Mouse (Mus musculus): ENCODE measurements around the gene Colgalt2. TPM values are rescaled to one million over a fixed set of nuclear protein-coding genes. Genes with fewer than 3 reads are reported as not detected.

The Colgalt2 gene
- polyA plus RNA-seq, 1 experiment: 1.1 TPM

DNA sequence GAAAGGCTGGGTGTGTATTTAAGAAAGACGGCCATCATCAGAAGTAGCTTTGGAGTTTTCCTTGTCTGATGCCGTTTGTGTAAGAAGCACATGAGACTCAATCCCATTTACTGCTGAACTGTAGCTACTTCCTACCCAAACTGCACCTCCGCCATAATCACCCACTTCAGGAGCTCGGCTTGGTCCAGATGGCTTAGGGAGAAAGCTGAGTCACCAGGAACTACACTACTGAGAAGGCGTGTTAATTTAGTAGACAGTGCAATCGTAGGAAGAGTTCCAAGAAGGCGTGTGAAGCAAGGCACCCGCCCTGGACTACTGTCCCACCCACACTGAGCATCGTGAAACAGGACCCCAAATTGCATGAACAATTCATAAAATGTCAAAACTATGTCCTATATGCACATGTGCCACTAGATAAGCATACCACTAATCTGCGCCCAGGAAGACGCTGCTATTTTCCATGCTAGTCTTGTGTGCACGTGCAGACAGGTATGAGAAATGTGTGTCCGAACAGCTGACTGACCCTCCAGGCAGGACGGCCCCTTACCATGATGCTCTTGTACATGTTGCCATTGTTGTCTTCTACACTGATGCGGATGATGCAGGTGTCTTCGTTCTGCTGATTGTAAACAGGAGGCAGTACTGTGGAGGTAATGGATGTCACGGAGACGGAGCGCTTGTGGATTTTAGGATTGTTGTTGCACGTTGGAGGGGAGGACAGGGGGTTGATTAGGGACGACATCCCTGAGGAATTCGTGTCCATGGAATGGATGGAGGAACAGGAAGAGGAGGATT, 124.7 kb downstream of the Colgalt2 start:
- TF ChIP-seq POLR2A (IDR thresholded peaks at IDR 0.05; ENCODE audit: control insufficient read depth, extremely low read depth, insufficient read depth, low read length, poor library complexity) (no peak), CTCF (IDR thresholded peaks at IDR 0.05; ENCODE audit: borderline replicate concordance, control insufficient read depth, extremely low read depth, insufficient read depth, low read length, poor library complexity) (no peak)
- Histone ChIP-seq H3K27me3 (ENCODE audit: control insufficient read depth, insufficient read depth, low read length) (no peaks in the 10 kb centered on the region), H3K4me1 (replicated peaks; ENCODE audit: control insufficient read depth, insufficient read depth, low read length) (no peaks in the 10 kb centered on the region), H3K27ac (ENCODE audit: control insufficient read depth, insufficient read depth, low read length) (no peak overlapping the region), H3K4me3 (ENCODE audit: control insufficient read depth, insufficient read depth, low read length) (no peak overlapping the region), H3K36me3 (ENCODE audit: control insufficient read depth, insufficient read depth, low read length) (no peaks in the 10 kb centered on the region)
- 89% methylated on average over 22 of the region's 22 CpGs for WGBS
- DNase-seq: no peak

DNA sequence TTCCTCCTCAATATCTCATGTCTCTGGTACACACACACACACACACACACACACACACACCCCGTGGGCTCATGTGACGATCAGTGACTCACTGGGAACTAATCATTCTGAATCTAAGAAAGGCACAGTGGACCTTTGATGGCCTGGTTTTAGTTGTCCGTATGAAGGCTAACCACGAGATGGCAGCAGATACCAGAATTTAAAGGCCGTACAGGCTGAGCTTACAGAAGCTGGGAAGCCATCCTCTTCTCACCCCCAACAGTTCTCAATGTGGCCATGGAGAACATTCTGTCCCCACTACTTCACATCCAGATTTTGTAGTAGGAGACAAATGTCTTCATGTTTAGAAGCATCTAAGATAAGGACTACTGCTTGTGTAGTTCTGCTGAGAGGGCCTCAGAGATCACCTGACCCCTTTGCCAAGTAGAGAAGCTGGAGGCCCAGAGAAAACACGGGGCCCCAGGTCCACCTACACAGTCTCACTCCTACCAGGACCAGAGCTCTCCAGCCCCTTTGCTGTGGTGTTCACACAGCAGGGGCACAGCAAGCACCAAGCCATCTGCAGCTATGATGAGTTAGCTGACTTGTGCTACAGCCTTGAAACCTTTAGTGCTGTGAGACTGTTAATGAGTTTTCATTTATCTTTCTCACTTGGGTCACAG, 125.5 kb downstream of the Colgalt2 start:
- WGBS: 25% methylated on average over 6 of the region's 6 CpGs
- peak; percentile 73 for DNase-seq
- no peak overlapping the region for H3K27ac ChIP-seq (ENCODE audit: control insufficient read depth, insufficient read depth, low read length)
- H3K4me1 ChIP-seq (replicated peaks; ENCODE audit: control insufficient read depth, insufficient read depth, low read length): no peaks in the 10 kb centered on the region
- no peaks in the 10 kb centered on the region for H3K36me3 ChIP-seq (ENCODE audit: control insufficient read depth, insufficient read depth, low read length)
- no peaks in the 10 kb centered on the region for H3K27me3 ChIP-seq (ENCODE audit: control insufficient read depth, insufficient read depth, low read length)
- H3K4me3 ChIP-seq (ENCODE audit: control insufficient read depth, insufficient read depth, low read length): no peak overlapping the region
- TF ChIP-seq POLR2A (IDR thresholded peaks at IDR 0.05; ENCODE audit: control insufficient read depth, extremely low read depth, insufficient read depth, low read length, poor library complexity) (no peak), CTCF (IDR thresholded peaks at IDR 0.05; ENCODE audit: borderline replicate concordance, control insufficient read depth, extremely low read depth, insufficient read depth, low read length, poor library complexity) (no peak)

DNA sequence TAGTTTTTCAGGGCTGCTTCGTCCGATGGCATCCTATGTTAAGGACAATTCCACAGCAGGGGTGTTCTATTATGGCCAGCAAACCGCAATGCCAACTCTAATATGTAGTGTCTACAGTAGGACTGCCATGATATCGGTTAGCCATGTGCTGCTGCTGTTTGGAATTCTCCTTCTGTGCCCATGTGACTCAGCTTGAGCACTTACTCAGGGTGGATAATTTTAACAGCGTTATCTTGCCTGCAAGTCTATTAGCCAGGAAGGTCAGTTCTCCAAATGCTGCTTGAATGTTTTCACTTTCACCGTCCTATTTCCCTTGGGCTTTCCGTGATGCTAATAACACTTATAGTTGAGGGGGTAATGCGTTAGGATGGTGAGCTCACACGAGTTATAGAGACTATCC, 126.5 kb downstream of the Colgalt2 start:
- Histone ChIP-seq H3K4me3 (ENCODE audit: control insufficient read depth, insufficient read depth, low read length) (no peak overlapping the region), H3K27me3 (ENCODE audit: control insufficient read depth, insufficient read depth, low read length) (no peaks in the 10 kb centered on the region), H3K36me3 (ENCODE audit: control insufficient read depth, insufficient read depth, low read length) (no peaks in the 10 kb centered on the region), H3K27ac (ENCODE audit: control insufficient read depth, insufficient read depth, low read length) (no peak overlapping the region), H3K4me1 (replicated peaks; ENCODE audit: control insufficient read depth, insufficient read depth, low read length) (no peaks in the 10 kb centered on the region)
- 95% methylated on average over 9 of the region's 9 CpGs for WGBS
- DNase-seq: no peak
- TF ChIP-seq CTCF (IDR thresholded peaks at IDR 0.05; ENCODE audit: borderline replicate concordance, control insufficient read depth, extremely low read depth, insufficient read depth, low read length, poor library complexity) (no peak), POLR2A (IDR thresholded peaks at IDR 0.05; ENCODE audit: control insufficient read depth, extremely low read depth, insufficient read depth, low read length, poor library complexity) (no peak)

DNA sequence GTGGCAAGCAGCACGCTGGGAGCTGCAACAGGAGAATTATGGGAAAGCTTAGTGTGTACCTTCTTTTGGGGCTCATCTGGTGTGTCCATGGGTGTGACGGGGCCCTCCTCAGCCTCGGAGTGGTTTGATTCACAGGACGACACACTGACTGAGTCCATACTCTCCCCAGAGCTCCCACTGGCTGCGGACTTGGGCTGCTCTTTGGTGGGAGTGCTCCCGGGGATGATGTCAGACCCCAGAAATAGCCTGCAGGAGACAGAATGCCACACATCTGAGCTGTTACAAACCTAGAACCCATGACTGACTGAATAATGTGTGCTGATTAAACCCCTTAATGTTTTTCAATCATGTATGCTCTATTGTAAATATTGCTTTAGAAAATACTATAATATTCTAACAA, 128.6 kb downstream of the Colgalt2 start:
- no peak for DNase-seq
- H3K4me1 ChIP-seq (replicated peaks; ENCODE audit: control insufficient read depth, insufficient read depth, low read length): 0 out of 2 replicates have a peak, but pooled peaks cover 4% of the 10 kb centered on the region
- H3K27me3 ChIP-seq (ENCODE audit: control insufficient read depth, insufficient read depth, low read length): no peaks in the 10 kb centered on the region
- WGBS: 92% methylated on average over 6 of the region's 6 CpGs
- TF ChIP-seq POLR2A (IDR thresholded peaks at IDR 0.05; ENCODE audit: control insufficient read depth, extremely low read depth, insufficient read depth, low read length, poor library complexity) (no peak), CTCF (IDR thresholded peaks at IDR 0.05; ENCODE audit: borderline replicate concordance, control insufficient read depth, extremely low read depth, insufficient read depth, low read length, poor library complexity) (no peak)
- no peaks in the 10 kb centered on the region for H3K36me3 ChIP-seq (ENCODE audit: control insufficient read depth, insufficient read depth, low read length)
- no peak overlapping the region for H3K4me3 ChIP-seq (ENCODE audit: control insufficient read depth, insufficient read depth, low read length)
- H3K27ac ChIP-seq (ENCODE audit: control insufficient read depth, insufficient read depth, low read length): no peak overlapping the region

DNA sequence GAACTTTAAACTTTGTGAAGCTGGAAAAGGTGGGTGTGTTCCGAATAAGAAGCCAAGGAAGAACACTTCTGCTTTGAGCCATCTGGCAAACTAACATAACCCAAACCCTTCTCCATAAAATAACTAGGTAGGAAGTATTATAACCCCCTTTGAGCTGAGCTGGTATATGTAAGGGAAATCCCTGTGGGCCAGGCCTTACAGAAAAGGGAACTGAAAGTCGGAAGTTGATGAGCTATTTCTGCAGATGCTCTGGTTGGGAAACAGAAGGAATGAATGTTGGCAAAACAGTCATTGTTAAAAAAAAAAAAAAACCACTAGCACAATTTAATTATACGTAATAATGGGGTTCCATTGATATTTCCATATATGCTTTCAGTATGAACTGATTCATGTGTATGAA, 129.1 kb downstream of the Colgalt2 start:
- TF ChIP-seq POLR2A (IDR thresholded peaks at IDR 0.05; ENCODE audit: control insufficient read depth, extremely low read depth, insufficient read depth, low read length, poor library complexity): no peak
- TF ChIP-seq CTCF (IDR thresholded peaks at IDR 0.05; ENCODE audit: borderline replicate concordance, control insufficient read depth, extremely low read depth, insufficient read depth, low read length, poor library complexity): no peak
- 0 out of 2 replicates have a peak, but pooled peaks cover 4% of the 10 kb centered on the region for H3K4me1 ChIP-seq (replicated peaks; ENCODE audit: control insufficient read depth, insufficient read depth, low read length)
- H3K4me3 ChIP-seq (ENCODE audit: control insufficient read depth, insufficient read depth, low read length): no peak overlapping the region
- no peaks in the 10 kb centered on the region for H3K36me3 ChIP-seq (ENCODE audit: control insufficient read depth, insufficient read depth, low read length)
- H3K27ac ChIP-seq (ENCODE audit: control insufficient read depth, insufficient read depth, low read length): no peak overlapping the region
- no peaks in the 10 kb centered on the region for H3K27me3 ChIP-seq (ENCODE audit: control insufficient read depth, insufficient read depth, low read length)
- 60% methylated on average over 3 of the region's 3 CpGs for WGBS
- no peak for DNase-seq

DNA sequence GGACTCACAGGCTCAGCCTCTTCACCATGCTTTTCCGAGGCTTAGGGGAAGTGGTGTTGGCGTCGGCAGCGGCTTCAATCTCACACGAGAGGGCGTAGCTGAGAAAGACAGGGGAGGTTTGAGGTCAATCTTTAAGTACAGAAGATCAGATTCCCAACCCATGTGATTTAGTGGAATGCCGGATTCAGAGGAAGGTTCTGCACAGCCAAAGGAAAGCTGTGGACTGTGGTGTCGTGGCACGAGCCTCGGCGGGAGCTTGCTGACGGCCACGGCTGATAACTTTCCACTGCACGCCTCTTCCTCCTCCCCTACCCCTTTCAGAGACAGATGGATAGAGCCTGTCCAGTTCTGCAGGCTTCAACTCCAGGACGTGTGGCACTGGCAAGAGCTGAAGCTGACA, 131.9 kb downstream of the Colgalt2 start:
- H3K27me3 ChIP-seq (ENCODE audit: control insufficient read depth, insufficient read depth, low read length): no peaks in the 10 kb centered on the region
- no peak overlapping the region for H3K27ac ChIP-seq (ENCODE audit: control insufficient read depth, insufficient read depth, low read length)
- no peak overlapping the region for H3K4me3 ChIP-seq (ENCODE audit: control insufficient read depth, insufficient read depth, low read length)
- H3K4me1 ChIP-seq (replicated peaks; ENCODE audit: control insufficient read depth, insufficient read depth, low read length): 0 out of 2 replicates have a peak, but pooled peaks cover 4% of the 10 kb centered on the region
- no peak for TF ChIP-seq POLR2A (IDR thresholded peaks at IDR 0.05; ENCODE audit: control insufficient read depth, extremely low read depth, insufficient read depth, low read length, poor library complexity)
- TF ChIP-seq CTCF (IDR thresholded peaks at IDR 0.05; ENCODE audit: borderline replicate concordance, control insufficient read depth, extremely low read depth, insufficient read depth, low read length, poor library complexity): no peak
- WGBS: 71% methylated on average over 15 of the region's 15 CpGs
- H3K36me3 ChIP-seq (ENCODE audit: control insufficient read depth, insufficient read depth, low read length): no peaks in the 10 kb centered on the region
- no peak for DNase-seq

All from thymus, adult 2 months (tissue).